Mouse (Mus musculus) gastrocnemius, postnatal 14 days (tissue): ENCODE measurements at regions not wholly inside any gene's neighbourhood (a gene's known extent, or its start where the extent isn't known, plus 50 kb on each side); places are given as distances from the start of the nearest gene placed in this dataset.

Experiments
- DNase-seq: peaks from one replicate; pipeline ENCODE4 v3.0.0; 2021; ENCODE audit warnings: mixed read lengths
- intact Hi-C: fragments of 180-260 bp; cut with DNase I; formaldehyde crosslinking; loops from one replicate; pipeline ENCODE4 v1.15.1; 2025; ENCODE audit warnings: low total_unique reads

DNA sequence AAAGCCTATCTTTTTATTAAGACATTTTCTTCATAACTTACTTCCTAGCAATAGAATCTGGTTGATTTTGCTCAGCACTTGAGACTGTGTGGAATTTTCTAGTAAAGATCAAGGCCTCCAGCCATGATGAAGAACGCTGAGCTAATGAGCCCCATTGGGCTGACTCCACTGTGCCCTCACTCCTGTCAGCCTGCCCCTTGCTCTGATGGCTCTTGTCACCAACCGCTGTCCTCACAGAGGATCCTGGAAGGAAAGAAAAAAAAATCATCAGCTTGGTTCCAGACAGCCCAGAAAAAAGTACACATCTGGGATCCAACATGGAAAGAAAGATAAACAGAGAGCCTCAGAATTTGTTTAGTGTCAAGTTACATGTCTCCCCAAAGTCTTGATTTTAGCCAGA is 88.2 kb upstream of the L3mbtl4 start:
- no peak for DNase-seq
- intact Hi-C loops, result no loop called here

DNA sequence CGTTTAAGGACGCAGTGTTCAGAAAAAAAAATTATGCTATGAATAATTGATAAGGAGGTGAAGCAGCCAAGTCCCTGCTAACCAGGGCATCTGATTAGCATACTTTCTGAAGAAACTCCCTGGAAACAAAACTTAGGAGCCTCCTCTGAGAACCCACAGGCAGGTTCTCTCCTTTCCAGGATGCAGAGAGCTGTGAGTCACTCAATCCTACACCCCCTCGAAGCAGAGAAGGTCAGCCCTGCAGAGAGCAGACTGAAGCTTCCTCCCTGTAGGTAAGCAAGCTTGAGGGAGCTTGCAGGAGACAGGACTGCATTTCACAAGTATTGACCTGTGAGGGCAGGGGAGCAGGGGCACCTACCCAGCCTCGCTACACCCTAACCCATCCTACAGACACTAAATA is 83.7 kb upstream of the L3mbtl4 start:
- intact Hi-C loops, result no loop called here
- DNase-seq, result no peak

DNA sequence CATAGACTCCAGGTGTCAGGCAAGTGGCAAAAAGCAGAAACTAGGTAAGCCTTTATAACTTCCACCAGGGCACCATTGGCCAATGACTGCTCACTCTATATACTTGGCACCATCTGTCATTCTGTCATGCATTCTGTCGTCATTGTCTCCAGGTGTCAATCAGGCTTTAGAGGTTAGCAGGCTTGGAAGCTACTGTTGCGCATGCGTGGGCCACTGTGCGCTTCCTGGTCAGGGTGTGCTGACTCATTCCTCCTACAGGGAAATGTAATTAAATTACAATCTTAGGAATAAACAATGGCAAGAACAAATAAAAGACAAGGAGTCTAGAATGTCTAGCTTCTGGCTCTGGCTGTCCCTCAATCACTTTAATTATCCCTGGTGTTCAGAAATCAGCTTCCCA is 68.1 kb upstream of the L3mbtl4 start:
- DNase-seq, result no peak
- intact Hi-C loops, result no loop called here

DNA sequence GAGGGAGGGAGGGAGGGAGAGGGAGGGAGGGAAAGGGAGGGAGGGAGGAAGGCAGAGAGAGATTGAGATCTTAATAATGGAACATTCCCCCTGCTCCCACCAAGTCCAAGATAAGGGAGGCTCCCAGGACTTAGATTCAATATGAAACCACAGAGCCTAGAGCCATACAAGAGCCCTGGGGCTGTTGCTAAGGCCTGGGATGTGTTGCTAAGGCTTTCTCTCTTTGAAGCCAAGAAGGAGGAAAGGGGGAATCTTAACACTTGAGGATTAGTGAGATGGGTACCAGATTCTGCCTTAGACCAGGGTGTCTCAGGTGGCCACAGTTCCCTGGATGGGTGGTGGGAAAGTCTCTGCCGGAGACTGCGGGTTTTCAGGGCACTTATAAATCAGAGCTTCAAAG is 64.8 kb upstream of the L3mbtl4 start:
- no peak for DNase-seq
- intact Hi-C loops, result no loop called here

DNA sequence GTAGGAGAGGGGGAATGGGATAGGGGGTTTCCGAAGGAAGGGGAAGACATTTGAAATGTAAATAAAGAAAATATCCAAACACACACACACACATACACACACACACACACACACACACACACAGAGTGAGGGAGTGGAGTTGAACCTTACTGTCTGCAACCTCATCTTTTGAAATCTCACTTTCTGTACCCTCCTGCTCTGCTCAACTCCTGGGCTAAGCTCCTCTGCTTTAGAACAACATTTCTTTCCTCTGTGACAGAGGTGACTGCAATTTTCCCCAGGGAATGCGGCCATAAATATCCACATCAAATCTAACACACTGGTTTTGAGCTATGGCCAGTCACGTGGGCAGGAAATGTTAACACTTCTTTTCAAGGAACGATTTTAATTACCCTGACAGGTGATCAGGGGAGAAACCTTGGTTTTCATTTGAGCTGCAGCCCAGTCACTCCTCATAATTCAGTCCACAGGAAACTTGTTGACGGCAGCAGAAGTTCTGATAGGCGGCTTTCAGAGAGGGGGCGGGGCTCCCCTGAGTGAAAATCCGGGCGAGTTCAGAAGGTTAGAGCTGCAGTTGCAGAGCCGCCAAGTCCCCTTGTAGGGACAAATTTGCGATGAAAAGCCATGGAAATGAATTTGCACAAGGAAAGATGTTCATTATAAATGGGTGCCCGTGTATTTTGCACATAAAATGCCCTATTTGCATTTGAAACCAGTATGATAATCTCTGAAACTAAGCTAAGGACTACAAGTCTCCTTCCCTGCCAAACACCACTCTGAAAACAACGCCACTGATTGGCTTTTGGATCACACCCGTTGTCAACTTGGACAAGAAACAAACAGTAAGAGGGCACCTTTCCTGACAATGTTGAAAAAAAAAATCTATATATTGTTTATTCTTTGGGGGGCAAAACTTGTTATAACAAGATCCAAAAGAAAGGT is 63.0 kb upstream of the L3mbtl4 start:
- intact Hi-C loops, result no loop called here

DNA sequence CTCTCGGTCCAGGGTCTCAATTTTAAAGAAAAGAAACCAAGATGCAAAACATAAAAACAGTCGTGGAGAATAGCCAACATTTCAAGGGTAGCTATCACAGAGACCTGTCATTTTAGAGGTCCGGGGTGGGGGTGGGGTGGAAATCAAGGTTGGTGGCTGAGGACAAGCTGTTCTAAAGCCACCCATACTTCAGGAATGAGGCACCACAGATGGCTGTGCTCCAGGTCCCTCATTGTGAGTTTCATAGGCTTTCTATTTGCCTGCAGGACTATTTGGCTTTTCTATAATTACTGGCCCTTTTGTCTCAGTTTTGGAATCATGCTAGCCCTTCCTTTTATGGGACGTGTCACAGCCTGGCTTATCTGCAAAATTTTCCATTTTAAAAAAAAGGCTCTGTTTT is 55.4 kb upstream of the L3mbtl4 start:
- DNase-seq, result no peak

More for the DNA sequence above, 63.0 kb upstream of the L3mbtl4 start:
- DNase-seq, result peak; percentile 38

DNA sequence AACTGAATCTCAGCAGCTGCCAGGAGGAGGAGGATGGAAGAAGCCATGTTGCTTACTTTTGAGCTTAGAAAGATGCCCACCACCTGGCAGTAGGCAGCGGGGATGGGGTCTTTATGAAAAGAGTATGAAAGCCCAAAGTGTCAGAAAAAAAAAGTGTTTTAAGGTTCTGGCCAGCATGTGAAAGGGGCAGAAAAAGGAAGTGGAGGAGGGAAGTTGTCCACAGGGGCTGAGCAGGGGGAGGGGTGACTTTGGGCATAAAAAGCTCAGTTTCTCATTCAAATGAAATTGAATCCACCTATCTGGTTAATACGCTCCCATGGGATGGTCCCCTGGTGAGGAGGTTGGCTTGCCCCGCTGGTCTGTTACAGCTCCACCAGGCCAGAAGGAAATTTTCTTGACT is 50.4 kb upstream of the L3mbtl4 start:
- no peak for DNase-seq
- intact Hi-C loops, result no loop called here

More for the DNA sequence above, 55.4 kb upstream of the L3mbtl4 start:
- intact Hi-C loops, result no loop called here
